Mouse (Mus musculus): ENCODE results near the gene Uhrf1.

GRCm38 (mm10) chr17:56303160-56303846 is at the start of gene Uhrf1:
- no peak for TF ChIP-seq GATA1 (IDR thresholded peaks at IDR 0.05; ENCODE audit: low read length)
- TF ChIP-seq TAL1 (IDR thresholded peaks at IDR 0.05; ENCODE audit: low read length), result no peak

All from erythroblast, embryonic 14.5 days (primary cell).